Mouse (Mus musculus): ENCODE measurements around the gene Samd1. TPM values are rescaled to one million over a fixed set of nuclear protein-coding genes. Genes with fewer than 3 reads are reported as not detected.

Gene Samd1
- total RNA-seq, 2 experiments from 2014 or later: 54.1 to 56.4 TPM

DNA sequence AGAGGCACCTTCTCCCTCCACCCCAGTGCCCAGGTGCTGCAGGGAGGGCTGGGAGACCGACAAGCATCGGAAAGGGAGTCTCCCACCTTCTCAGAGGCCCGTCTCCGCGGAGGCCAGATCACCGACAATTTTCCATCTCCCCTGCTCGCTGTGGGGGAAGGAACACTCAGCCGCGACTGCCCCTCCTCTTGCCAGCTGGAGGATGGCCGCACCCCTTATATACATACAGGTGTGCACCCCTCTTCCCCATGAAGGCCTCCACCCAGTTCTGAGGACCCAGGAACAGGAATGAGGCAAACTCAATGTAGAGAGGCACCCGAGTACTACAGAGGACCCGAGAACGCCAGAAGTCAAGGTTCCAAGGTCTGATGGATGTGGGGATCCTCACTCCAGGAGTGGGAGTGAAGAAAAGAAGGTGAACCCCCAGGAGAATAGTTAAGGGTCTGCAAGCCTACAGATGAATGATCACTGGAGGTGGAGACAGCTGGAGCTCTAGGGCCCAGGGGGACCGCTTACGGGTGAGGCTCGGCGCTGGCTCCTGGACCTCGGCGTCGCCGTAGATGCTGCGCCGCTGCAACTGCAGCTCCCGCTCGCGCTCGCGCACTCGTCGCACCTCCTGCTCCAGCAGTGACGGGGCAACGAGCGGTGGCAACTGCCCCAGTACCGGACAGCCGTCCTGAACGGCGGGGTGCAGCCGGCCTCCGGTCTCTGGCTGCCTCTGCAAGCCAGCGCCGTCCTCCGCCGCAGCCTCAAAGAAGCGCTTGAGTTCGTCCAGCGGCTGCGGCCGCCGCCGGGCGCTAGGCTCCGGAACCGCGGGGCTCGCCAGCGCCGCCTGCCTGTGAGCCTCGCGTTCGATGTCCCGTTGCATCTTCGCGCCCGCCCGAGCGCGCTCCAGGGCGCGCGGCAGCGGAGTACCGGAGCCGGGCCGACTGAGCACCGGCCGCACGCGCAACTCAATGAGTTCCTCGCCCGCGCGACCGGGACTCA lies 13.4 kb downstream of the Samd1 start:
- peak; percentile 70 to 85 for DNase-seq (ENCODE audit: low spot score in 2 of 2)

DNA sequence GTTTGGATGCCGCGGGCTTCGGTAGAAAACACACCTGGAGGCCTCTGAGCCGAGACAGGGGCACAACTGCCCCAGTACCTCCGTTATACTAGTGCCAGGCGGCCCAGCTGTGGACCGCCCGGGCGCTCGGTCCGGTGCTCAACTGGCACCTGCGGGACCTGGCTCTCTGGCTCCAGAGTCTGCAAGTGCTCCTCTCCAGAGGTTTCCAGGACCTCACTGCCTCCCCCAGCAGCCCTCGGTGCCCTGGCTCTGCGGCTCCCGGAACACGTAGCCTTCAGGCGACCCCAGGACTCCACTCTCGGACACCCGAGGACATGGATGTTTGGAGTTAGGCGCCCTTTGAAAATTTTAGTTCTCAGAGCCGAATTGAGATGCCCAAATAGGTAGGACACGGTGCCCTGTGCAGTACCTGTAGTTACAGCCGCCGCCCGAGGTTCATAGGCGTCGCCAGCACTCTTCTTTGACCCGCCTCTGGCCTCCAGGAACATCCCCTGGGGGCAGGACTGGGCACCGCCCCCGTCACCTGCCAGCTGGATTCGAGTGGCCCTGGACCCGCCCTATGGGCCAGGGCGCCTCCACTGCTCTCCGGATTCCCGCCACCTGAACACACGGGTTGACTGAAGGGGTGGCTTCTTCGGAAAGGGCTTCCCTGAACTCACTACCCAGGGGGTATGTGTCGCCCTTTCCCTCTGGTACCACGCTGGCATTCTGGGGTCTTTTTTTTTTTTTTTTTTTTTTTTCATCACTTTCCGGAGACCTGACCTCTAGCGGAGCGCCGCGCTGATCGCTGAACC lies 14.4 kb downstream of the Samd1 start, which contains the start of gene 2210011C24Rik:
Gene 2210011C24Rik (minus strand): TSS at position 467 of the 794 bp plus-strand sequence.
- no peak for DNase-seq (ENCODE audit: low spot score in 2 of 2)

DNA sequence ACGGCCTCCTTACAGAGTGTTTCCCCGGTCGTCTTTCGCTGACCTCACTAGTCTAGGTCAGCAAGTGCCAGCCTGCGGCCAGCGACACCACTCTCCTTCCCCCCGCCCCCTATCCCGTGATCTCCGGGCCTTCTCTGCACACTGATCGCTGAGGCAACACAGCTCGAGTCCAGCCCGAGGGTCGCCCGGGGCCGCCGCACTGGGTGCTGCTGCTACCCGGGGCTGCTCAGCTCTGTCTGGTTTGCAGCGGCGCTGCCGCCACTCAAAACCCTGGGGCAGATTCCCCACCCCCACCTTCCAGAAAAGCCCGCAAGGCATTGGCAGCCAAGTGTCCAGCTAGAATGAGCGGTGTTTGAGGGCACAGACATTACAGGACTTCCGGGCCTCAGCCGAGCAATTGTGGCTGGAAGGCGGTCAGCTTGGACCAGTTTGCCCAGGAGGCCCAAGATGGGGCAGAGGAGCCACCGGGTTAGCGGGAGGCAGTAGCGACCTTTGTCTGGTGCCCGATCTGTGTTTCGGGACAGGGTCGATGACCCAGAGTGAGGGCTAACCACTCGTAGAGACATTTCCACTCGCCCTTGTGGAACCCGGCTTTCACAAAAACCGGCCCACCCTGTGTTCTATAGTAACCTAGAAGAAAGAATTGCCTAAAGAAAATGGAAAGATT lies 15.2 kb downstream of the Samd1 start:
- DNase-seq (ENCODE audit: low spot score in 2 of 2): no peak

DNA sequence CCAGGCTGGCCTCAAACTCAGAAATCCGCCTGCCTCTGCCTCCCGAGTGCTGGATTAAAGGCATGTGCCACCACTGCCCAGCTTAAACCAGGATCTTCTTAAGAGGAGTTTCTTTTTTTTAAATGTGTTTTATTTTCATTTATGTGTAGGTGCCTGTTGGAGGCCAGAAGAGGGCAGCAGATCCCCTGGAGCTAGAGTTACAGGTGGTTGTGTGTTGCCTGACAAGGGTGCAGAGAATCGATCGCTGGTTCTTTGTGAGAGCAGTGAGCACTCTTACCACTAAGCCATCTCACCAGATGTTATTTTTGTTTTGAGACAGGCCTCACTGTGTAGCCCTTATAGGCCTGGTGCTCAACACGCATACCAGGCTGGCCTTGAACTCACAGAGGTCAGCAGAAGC lies 18.4 kb downstream of the Samd1 start:
- no peak for DNase-seq (ENCODE audit: low spot score in 2 of 2)

DNA sequence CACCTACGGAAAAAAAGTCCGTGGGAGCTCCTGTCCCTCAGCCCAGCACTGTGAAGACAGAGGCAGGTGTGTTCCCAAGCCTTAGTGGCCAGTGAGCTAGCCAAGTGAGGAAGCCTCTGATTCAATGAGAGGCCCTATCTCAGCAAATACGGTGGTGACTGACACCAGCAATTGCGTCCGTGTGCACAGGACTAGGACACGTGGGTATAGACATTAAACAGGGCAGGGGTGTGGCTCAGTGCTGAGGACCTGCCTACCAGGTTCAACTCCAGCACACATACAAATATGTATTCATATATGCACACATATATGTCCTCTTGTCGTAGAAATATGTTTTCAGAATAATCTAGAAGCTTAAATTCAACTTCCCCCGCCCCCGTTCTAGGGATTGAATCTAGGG lies 22.3 kb downstream of the Samd1 start:
- DNase-seq (ENCODE audit: low spot score in 2 of 2): no peak

DNA sequence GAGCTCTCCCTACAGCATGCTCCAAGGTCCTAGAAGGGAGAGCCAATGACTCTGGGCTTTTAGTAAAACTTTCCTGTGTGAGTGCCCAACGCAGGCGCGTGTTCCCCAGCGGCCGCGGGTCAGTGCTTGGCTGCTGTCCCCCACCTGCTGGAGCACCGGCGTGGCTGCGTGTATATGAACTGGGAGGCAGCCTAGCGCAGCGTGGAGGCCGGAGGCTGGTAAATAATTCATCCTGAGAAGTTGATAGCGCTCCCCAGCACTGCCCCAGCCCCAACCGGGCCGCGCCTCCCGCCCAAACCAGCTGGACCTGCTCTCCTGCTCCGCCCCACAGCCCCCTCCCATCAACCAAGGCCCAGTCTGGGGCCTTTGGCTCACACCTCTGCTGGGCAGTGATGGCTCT lies 23.6 kb downstream of the Samd1 start, which contains the start of gene Palm3:
Gene Palm3 (plus strand): TSS at position 376 of the 400 bp plus-strand sequence.
- DNase-seq (ENCODE audit: low spot score in 2 of 2): no peak

DNA sequence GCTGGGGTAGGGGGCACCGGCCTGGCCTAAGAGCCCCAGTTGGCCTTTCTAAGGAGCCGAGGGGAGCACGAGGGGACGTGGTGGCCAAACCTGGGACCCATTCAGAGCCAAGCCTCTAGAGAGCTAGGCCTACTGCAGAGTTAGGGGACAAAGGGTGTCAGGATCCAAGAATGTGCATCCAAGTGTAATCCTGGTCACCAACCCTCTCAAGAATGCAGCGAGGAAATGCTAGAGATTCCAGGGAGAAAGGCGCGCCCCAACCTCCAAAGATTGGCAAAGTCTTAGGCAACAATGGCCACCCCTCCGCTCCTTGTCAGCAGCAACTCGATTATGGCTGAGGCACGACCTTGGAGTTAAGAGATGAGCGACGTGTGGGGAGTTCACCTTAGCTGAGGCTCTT lies 24.1 kb downstream of the Samd1 start:
- DNase-seq (ENCODE audit: low spot score in 2 of 2): no peak

DNA sequence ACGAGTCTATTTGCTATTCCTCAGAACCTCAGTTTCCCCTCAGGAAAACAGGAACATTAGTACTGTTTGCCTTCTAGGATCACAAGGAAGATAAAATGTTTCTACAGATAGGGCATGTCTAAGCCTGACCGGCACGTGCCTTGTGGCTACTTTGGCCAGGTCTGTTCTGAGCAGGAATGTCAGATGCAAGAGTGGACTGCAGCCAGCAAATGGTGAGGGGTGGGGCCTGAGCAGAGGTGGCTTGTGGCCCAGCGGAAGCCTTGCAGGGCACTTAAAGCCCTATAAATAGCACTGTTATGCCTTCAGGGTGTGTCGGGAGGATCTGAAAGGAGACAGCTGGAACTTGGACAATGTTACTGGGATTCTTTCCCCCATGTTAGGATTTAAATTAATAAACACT lies 25.6 kb downstream of the Samd1 start:
- no peak for DNase-seq (ENCODE audit: low spot score in 2 of 2)

DNA sequence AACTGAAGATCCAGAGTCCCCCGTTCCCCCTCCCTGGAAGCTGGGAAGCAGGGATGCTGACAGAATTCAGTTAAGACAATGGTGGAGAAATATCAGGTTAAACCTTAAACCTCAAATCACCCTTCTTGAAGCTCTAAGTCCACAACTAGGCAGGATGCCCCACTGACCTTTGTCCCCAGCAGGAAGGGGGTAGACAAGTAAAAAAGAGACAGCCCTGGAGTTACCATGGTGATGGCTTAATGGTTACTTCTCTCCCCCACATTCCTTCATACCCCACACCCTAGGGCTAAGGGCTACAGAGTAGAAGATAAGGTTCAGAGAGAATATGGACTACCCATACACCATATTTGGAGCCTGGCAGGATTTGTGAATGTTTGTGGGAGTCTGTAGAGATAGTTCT lies 26.2 kb downstream of the Samd1 start:
- no peak for DNase-seq (ENCODE audit: low spot score in 2 of 2)

DNA sequence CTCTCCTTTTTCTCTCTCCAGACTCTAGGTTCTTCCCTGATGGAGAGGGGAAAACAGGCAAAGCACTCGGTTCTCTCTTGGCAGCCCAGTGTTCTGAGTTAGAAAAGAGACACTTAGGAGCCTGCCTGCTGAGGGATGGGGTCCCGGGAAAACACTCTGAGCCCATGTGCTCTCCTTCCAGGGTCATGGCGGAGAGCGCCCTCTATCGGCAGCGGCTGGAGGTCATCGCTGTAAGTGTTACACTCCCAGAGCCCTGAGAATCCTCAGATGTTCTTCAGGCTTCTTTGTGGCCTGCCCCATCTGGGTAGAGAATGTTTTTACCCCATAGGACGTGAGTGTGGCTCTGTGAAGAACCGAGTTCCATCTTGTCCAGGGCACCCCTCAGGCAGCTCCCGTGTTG lies 26.7 kb downstream of the Samd1 start:
- DNase-seq (ENCODE audit: low spot score in 2 of 2): peak; percentile 63 to 65

DNA sequence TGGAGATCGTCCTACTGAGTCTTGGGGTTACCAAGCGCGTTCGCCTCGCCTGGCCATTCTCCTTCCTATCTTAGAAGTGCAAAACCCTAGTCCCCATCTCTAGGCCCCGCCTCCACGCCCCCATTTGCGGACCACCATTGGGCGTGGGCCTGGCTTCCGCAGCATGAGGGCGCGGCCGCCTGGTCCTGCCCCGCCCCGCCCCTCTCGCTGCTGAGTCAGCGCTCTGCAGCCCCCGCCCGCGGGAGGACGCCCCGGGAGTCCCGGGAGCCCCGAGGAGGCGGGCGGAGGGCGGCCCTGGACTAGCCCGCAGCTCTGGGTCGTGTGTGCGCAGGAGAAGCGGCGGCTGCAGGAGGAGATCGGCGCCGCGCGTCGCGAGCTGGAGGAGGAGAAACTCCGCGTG lies 28.4 kb downstream of the Samd1 start:
- DNase-seq (ENCODE audit: low spot score in 2 of 2): peak; percentile 53 to 67

DNA sequence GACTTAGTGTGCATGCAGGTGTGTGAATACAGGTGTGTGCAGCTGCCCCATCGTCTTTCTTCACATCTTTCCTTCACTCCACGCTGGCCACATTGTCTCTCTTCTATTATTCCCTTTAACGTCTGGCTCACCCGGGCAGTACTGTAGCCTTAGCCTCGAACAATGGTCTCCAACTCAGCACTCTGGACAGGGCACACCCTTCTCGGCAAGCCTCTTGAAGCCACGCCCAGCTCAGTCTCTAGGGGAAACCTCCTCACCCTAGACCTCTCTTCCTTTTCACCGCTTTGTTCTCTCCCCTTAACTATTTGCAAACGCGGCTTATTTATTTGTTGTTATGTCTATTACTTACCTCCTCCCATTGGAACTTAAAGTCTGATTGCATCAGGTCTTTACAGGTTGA lies 30.0 kb downstream of the Samd1 start:
- DNase-seq (ENCODE audit: low spot score in 2 of 2): no peak

DNA sequence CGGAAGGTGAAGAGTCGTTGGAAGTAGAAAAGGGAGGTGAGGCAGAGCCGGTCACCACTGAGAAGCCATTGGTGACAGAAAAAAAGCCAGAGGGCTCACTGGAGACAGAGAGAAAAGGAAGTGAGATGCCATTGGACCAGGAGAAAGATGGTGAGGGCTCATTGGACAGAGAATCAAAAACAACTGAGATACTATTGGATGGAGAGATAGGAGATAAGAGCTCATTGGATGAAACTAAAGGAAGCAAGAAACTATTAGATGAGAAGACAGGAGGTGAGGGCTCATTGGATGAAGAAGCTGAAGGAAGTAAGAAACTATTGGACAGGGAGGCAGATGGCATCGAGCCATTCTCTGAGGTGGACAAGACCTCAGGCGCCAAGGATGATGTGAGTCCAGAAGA lies 31.8 kb downstream of the Samd1 start:
- no peak for DNase-seq (ENCODE audit: low spot score in 2 of 2)

DNA sequence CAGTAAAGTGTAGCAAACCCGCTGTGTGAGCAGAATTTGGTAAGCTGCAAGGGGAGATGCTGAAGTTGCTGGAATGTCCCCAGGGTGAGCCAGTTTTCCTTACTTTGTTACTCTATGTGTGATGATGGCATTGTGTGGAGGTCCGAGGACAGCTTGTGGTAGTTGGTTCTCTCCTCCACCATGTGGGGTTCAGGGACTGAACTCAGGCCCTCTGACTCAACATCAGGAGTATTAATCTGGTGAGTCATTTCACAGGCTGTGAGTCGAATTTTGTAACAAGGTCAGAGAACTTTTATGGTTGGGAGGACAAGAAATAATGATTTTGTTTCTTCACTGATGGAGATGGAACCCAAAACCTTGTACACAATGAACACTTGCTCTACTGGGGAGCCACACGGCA lies 35.3 kb downstream of the Samd1 start:
- DNase-seq (ENCODE audit: low spot score in 2 of 2): no peak

DNA sequence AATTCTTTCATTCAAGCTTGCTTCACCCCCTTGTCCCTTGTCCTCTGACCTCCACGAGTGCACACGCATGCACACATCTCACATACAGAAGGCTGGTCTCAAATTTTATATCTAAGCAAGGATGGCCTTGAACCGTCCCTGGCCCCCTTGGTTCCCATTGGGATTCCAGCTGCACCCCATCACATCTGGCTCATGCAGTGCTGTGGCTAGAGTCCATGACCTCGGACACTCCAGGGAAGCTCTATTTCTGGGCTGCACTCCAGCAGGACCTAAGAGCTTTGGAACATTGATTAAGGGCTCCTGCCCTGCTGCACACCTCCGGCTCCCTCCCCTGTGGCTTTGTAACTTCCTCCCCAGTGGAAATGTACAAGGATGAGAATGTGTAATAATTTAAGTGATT lies 40.5 kb downstream of the Samd1 start:
- no peak for DNase-seq (ENCODE audit: low spot score in 2 of 2)

DNA sequence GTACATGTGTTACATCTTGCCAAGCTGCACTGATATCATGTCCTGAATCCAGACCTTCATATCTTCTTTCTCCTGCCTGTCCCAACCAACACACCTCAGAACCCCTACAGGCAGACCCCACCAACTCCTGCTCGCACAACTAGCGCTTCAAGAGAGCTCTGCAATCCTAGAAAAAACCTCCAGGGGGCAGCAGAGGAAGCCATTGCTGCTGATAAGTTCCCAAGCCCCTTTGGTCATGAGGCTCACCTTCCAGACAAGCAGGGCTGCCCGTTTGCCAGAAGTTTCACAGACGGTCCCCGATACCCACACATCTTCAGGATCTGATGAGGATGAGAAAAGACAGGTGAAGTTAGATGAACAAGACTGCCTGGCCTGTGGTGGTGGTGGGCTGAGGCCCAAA lies 41.6 kb downstream of the Samd1 start:
- DNase-seq (ENCODE audit: low spot score in 2 of 2): peak; percentile 84 to 85

DNA sequence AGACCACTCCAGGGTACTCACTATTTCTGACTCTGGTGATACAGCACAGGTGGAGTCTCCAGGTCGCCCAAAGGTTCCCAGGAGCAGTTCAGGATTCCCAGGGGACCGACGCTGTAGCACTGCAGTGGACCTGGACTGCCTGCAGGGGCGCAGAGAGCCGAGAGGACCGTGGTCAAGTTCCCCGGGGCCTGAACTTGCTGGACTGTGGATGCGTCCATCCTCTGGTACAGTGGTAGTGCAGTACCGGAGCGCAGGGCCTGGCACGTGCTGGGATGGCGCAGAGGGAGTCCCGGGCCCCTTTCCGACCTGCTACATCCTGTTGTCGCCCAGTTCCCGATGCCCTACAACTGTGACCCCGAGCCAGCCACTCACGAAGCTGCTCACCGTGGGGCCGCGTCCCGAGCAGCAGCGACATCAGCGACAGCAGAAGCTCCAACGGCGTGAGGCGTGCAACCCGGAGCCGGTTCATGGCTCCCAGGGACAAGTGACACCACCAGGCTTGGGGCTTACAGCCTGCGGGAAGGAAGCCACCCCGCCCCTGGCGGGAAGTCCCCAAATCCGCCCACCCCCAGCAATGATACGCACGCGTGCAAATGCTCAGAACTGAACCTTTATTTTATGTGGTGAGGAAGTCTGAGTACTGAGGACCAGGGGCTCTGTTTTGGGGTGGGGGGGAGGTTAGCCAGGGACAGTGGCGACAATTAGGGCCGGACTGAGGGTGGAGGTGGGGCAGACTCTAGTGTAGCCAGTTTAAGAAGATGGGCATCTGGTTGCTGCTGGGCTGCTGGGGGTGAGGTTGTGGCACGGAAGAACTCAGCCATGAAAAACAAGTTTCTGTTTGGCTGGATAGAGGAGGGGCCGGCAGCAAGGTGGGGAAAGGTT lies 44.8 kb downstream of the Samd1 start, which contains the start of gene Il27ra:
Gene Il27ra (minus strand): TSS at position 524 of the 882 bp plus-strand sequence.
- DNase-seq (ENCODE audit: low spot score in 2 of 2): peak; percentile 59 to 66

DNA sequence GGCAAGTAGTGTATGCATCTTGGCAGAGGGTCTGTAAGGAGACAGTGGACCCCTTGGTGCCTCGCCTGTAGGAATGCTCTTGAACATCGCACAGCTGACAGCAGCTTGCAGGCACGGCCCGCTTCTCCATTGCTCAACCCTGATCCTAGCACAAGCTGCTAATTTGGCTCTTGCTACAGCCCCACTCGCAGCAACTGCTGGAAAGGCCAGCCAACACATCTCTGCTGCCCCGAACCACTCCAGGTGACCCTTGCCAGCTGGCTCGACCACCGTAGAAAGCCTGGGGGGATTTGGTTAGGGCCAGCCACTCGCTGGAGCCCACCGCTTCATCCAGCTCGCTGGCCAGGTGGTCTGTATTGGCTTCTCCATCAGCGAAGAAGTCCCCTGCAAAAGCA lies 45.5 kb downstream of the Samd1 start:
- DNase-seq (ENCODE audit: low spot score in 2 of 2): peak in 1 of 2 experiments; percentile 34

DNA sequence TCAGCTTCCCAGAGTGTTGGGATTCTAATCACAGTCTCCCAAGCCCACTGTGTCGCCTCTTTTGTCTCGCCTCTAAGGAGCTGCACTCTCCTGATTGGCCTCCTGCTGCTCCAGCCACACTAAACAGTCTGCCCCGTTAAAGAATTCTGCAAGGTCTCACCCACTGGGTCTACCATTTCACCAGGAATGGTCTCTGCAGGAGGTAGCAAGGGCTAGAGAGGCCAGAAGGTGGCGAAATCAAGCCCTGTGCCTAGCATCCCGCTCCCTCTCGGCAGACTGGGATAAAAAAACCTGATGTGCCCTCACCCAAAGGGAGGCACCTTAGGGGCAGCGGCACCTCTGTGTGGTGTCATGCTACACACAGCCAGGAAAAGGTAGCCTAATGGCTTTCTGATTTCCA lies 46.6 kb downstream of the Samd1 start:
- no peak for DNase-seq (ENCODE audit: low spot score in 2 of 2)

DNA sequence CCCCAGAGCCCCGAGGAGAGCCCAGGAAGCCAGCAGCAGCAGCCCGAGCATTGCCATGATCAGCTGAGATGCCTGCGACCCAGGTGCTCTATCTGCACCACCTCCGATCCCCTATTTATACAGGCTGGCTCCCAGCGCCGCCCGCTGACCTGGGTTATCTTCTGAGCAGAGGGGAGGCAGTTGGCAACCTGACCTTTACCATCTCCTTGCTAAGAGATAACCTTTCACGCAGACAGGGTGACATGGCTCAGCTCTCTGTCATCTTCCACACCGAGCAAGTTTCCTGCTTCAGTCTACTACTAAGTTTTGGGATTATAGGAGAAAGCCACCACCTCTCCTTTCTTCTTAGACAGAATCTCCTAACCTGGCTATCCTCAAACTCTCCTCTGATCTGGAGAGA lies 47.4 kb downstream of the Samd1 start, which contains the start of gene Rln3:
Gene Rln3 (minus strand): TSS at position 101 of the 400 bp plus-strand sequence.
- DNase-seq (ENCODE audit: low spot score in 2 of 2): no peak

Data from layer of hippocampus, postnatal 10 days (tissue).